In the genomic region with DNA sequence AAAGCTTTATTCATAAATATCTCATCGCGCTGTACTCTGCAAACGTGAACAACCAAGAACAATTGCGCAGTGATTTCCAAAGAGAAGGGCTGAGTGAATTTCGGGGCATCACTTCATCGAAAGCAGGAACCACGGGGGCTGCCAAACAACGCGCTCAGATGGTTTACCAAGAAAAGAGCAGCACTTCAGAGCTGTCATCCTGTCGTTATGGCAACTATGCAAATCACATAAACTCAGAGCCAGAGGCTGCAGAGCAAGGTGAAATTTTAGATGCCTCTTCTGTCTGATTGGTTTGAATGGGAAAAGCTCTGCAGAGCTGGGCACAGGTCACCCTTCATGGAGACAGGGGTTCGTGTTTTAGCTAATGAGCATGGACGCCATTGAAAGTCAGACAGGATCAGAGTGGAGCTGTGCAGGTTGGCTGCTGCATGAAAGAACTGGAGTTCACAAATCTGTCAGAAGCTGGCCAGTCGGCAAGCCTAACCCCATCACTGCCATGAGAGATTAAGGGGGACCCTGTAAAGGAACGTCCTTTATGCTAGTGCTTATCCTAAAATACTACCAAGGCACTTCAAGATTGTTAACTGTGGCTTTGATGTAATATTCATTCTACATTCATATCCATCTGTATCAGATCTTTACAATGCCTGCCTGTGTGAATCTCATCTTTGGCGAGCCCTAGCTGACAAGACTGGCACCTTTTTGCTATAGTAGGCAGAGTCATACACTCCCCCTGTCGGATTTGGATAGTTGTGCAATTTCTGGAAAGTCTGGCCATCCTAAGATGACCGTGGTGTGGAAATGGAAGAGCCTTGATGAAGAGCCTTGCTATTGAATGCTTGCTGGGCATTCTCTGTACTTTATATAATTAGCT, we compare ENCODE assay signal across 15 mouse cellular contexts. TPM values are rescaled to one million over a fixed set of nuclear protein-coding genes. Genes with fewer than 3 reads are reported as not detected.
DNase-seq lines count a peak whose midpoint lies in the region; ATAC-seq lines count a peak whose summit lies in the region.
"Had no signal": no experiment of that assay in that cellular context is flagged by ENCODE, and none has a peak within 500 bp of the region (broad histone marks: within the 10 kb centered on the region; RNA-seq: fewer than 3 reads in every experiment).

No protein-coding gene starts in this region.

- H3K4me2 ChIP-seq in hindbrain, embryonic 13.5 days: 0 out of 2 replicates have a peak overlapping the region, but pooled peaks have one; percentile 6
- H3K4me2 ChIP-seq in embryonic facial prominence, embryonic 14.5 days (ENCODE audit: low read depth, low read length): no peak overlapping the region
- H3K4me2 ChIP-seq in kidney, embryonic 14.5 days (replicated peaks; ENCODE audit: low read depth, low read length): no peak overlapping the region
- no peak overlapping the region for H3K4me2 ChIP-seq in kidney, embryonic 15.5 days
- H3K4me2 ChIP-seq: stomach, embryonic 15.5 days had no signal

- 42% methylated on average over 17 of the region's 17 CpGs for WGBS in hindbrain, embryonic 13.5 days
- 59% methylated on average over 17 of the region's 17 CpGs for WGBS in hindbrain, embryonic 10.5 days
- 53% methylated on average over 17 of the region's 17 CpGs for WGBS in embryonic facial prominence, embryonic 14.5 days
- WGBS in kidney, embryonic 14.5 days: 55% methylated on average over 17 of the region's 17 CpGs
- 59% methylated on average over 17 of the region's 17 CpGs for WGBS in kidney, embryonic 15.5 days

- H3K4me1 ChIP-seq in hindbrain, embryonic 13.5 days (replicated peaks): peaks cover 26% of the 10 kb centered on the region
- H3K4me1 ChIP-seq in hindbrain, embryonic 10.5 days (replicated peaks): peaks cover 10% of the 10 kb centered on the region
- no peaks in the 10 kb centered on the region for H3K4me1 ChIP-seq in embryonic facial prominence, embryonic 14.5 days (ENCODE audit: control insufficient read depth, insufficient read depth, low read length)
- H3K4me1 ChIP-seq in kidney, embryonic 14.5 days (ENCODE audit: control insufficient read depth, insufficient read depth, low read length): no peaks in the 10 kb centered on the region
- H3K4me1 ChIP-seq in kidney, embryonic 15.5 days: peaks cover 13% of the 10 kb centered on the region; the same call in 1 of the 2 replicates
- H3K4me1 ChIP-seq: stomach, embryonic 15.5 days had no signal

- no peak for DNase-seq in hindbrain, embryonic 10.5 days (ENCODE audit: low spot score)
- peak; percentile 29 for DNase-seq in A20 (ENCODE audit: low read depth, low spot score)
- no peak for DNase-seq in embryonic facial prominence, embryonic 14.5 days (ENCODE audit: low spot score)
- peak; percentile 23 to 39 for DNase-seq in layer of hippocampus, postnatal 25 days (ENCODE audit: extremely low spot score in 1 of 2, low spot score in 1 of 2)
- no peak for DNase-seq in spleen, postnatal 14 days (ENCODE audit: low spot score in 2 of 2)
- DNase-seq: cerebellum, postnatal 36 days; lung, adult 2 months had no signal

- 0 out of 2 replicates have a peak, but pooled peaks cover 4% of the 10 kb centered on the region for H3K27me3 ChIP-seq in hindbrain, embryonic 13.5 days
- H3K27me3 ChIP-seq in hindbrain, embryonic 10.5 days (ENCODE audit: insufficient read depth, poor library complexity, severe bottlenecking): peaks cover 20% of the 10 kb centered on the region
- peaks cover 1% of the 10 kb centered on the region for H3K27me3 ChIP-seq in embryonic facial prominence, embryonic 14.5 days (replicated peaks; ENCODE audit: control insufficient read depth, insufficient read depth, low read length)
- H3K27me3 ChIP-seq in kidney, embryonic 14.5 days (ENCODE audit: control insufficient read depth, insufficient read depth, low read length): no peaks in the 10 kb centered on the region
- H3K27me3 ChIP-seq in kidney, embryonic 15.5 days: peaks cover 9% of the 10 kb centered on the region; the same call in 1 of the 2 replicates

- no peak overlapping the region for H3K4me3 ChIP-seq in hindbrain, embryonic 13.5 days
- H3K4me3 ChIP-seq in hindbrain, embryonic 10.5 days: no peak overlapping the region
- H3K4me3 ChIP-seq in embryonic facial prominence, embryonic 14.5 days (ENCODE audit: low read depth, low read length): no peak overlapping the region
- H3K4me3 ChIP-seq in kidney, embryonic 14.5 days (ENCODE audit: low read length): no peak overlapping the region
- no peak overlapping the region for H3K4me3 ChIP-seq in kidney, embryonic 15.5 days (replicated peaks)
- H3K4me3 ChIP-seq: stomach, embryonic 15.5 days had no signal

- ATAC-seq in hindbrain, embryonic 13.5 days (ENCODE audit: low FRiP score): 0 out of 2 replicates have a peak, but pooled peaks have one; percentile 36
- ATAC-seq in embryonic facial prominence, embryonic 14.5 days (ENCODE audit: low read depth): 0 out of 2 replicates have a peak, but pooled peaks have one; percentile 37
- ATAC-seq in kidney, embryonic 14.5 days (ENCODE audit: low FRiP score, low TSS enrichment): no peak
- ATAC-seq in kidney, embryonic 15.5 days (replicated peaks; ENCODE audit: low FRiP score): no peak
- ATAC-seq: CD4-positive, CD25-positive, alpha-beta regulatory T cell, adult 4 months had no signal

- no peak overlapping the region for H3K9ac ChIP-seq in hindbrain, embryonic 13.5 days
- no peak overlapping the region for H3K9ac ChIP-seq in embryonic facial prominence, embryonic 14.5 days (ENCODE audit: low read depth, low read length)
- H3K9ac ChIP-seq in kidney, embryonic 14.5 days (ENCODE audit: low read depth, low read length): no peak overlapping the region
- H3K9ac ChIP-seq in kidney, embryonic 15.5 days: no peak overlapping the region
- H3K9ac ChIP-seq: stomach, embryonic 15.5 days had no signal

- 0 out of 2 replicates have a peak, but pooled peaks cover 4% of the 10 kb centered on the region for H3K36me3 ChIP-seq in hindbrain, embryonic 13.5 days
- no peaks in the 10 kb centered on the region for H3K36me3 ChIP-seq in hindbrain, embryonic 10.5 days
- H3K36me3 ChIP-seq in embryonic facial prominence, embryonic 14.5 days (ENCODE audit: control insufficient read depth, insufficient read depth, low read length): no peaks in the 10 kb centered on the region
- H3K36me3 ChIP-seq in kidney, embryonic 14.5 days (ENCODE audit: control insufficient read depth, insufficient read depth, low read length): no peaks in the 10 kb centered on the region
- H3K36me3 ChIP-seq in kidney, embryonic 15.5 days: no peaks in the 10 kb centered on the region
- H3K36me3 ChIP-seq: stomach, embryonic 15.5 days had no signal

- H3K27ac ChIP-seq in hindbrain, embryonic 13.5 days: peak overlapping the region; percentile 20; the same call in 1 of the 2 replicates
- H3K27ac ChIP-seq in hindbrain, embryonic 10.5 days: no peak overlapping the region
- no peak overlapping the region for H3K27ac ChIP-seq in embryonic facial prominence, embryonic 14.5 days (replicated peaks; ENCODE audit: low read depth, low read length)
- no peak overlapping the region for H3K27ac ChIP-seq in kidney, embryonic 14.5 days (ENCODE audit: low read depth, low read length)
- no peak overlapping the region for H3K27ac ChIP-seq in kidney, embryonic 15.5 days
- H3K27ac ChIP-seq: stomach, embryonic 15.5 days had no signal

- no peaks in the 10 kb centered on the region for H3K9me3 ChIP-seq in hindbrain, embryonic 13.5 days
- H3K9me3 ChIP-seq in hindbrain, embryonic 10.5 days: no peaks in the 10 kb centered on the region
- H3K9me3 ChIP-seq in embryonic facial prominence, embryonic 14.5 days (ENCODE audit: control insufficient read depth, low read length): no peaks in the 10 kb centered on the region
- no peaks in the 10 kb centered on the region for H3K9me3 ChIP-seq in kidney, embryonic 14.5 days (ENCODE audit: control insufficient read depth, low read length)
- no peaks in the 10 kb centered on the region for H3K9me3 ChIP-seq in kidney, embryonic 15.5 days (replicated peaks)
- H3K9me3 ChIP-seq: stomach, embryonic 15.5 days had no signal

RNA-seq across cellular contexts. Expression of gene Gm4131, which starts 4.6 kb away (rescaled TPM):
- 0.23 and 0.30 TPM in 2 replicates for polyA plus RNA-seq in hindbrain, embryonic 13.5 days (2015; fragmentation: Nextera tagmentation; extraction: Ambion mirVana)
- not detected in 2 replicates for polyA plus RNA-seq in hindbrain, embryonic 10.5 days (2016; fragmentation: Nextera tagmentation; extraction: Ambion mirVana)
- polyA plus RNA-seq in embryonic facial prominence, embryonic 14.5 days (2014; fragmentation: Nextera tagmentation; extraction: Ambion mirVana): 0.28 TPM in 1 of 2 replicates, not detected in the other
- not detected for total RNA-seq in layer of hippocampus, postnatal 25 days (2021)
- polyA plus RNA-seq in kidney, embryonic 14.5 days (2014; fragmentation: Nextera tagmentation; extraction: Ambion mirVana): not detected in 2 replicates
- polyA plus RNA-seq in kidney, embryonic 15.5 days (2015; fragmentation: Nextera tagmentation; extraction: Ambion mirVana): 0.14 TPM in 1 of 2 replicates, not detected in the other
- total RNA-seq: adrenal gland, postnatal 4 days had no signal
- polyA plus RNA-seq: CD4-positive, CD25-positive, alpha-beta regulatory T cell, adult 4 months; intestine, embryonic 14.5 days; limb, embryonic 11.5 days; lung, adult 2 months; stomach, embryonic 15.5 days had no signal

RNA-seq across cellular contexts. Expression of gene Fam124a, which starts 6.6 kb away (rescaled TPM):
- 33.2 and 34.4 TPM in 2 replicates for polyA plus RNA-seq in hindbrain, embryonic 13.5 days (2015; fragmentation: Nextera tagmentation; extraction: Ambion mirVana)
- polyA plus RNA-seq in hindbrain, embryonic 10.5 days (2016; fragmentation: Nextera tagmentation; extraction: Ambion mirVana): 2.4 and 5.8 TPM in 2 replicates
- polyA plus RNA-seq in embryonic facial prominence, embryonic 14.5 days (2014; fragmentation: Nextera tagmentation; extraction: Ambion mirVana): 3.2 and 3.8 TPM in 2 replicates
- total RNA-seq in layer of hippocampus, postnatal 25 days (2021): 10 to 100 TPM; 11.0 to 15.8 TPM
- polyA plus RNA-seq in kidney, embryonic 14.5 days (2014; fragmentation: Nextera tagmentation; extraction: Ambion mirVana): 5.2 and 5.9 TPM in 2 replicates
- 7.4 and 8.4 TPM in 2 replicates for polyA plus RNA-seq in kidney, embryonic 15.5 days (2015; fragmentation: Nextera tagmentation; extraction: Ambion mirVana)
- polyA plus RNA-seq: CD4-positive, CD25-positive, alpha-beta regulatory T cell, adult 4 months had no signal

Comparison
In these comparisons a context has a peak if more than half of its experiments do, and no peak if none do; other contexts are left out.
1. ATAC-seq: peak in hindbrain, embryonic 13.5 days (single experiment) and embryonic facial prominence, embryonic 14.5 days (single experiment); none in kidney, embryonic 14.5 days (single experiment) and kidney, embryonic 15.5 days (single experiment).
2. DNase-seq: peak in A20 (single experiment) and layer of hippocampus, postnatal 25 days (2 of 2); none in hindbrain, embryonic 10.5 days (single experiment), embryonic facial prominence, embryonic 14.5 days (single experiment) and spleen, postnatal 14 days (0 of 2).